Mouse (Mus musculus): Measurements from ENCODE around the gene Mgat3.

Mgat3 gene

DNA sequence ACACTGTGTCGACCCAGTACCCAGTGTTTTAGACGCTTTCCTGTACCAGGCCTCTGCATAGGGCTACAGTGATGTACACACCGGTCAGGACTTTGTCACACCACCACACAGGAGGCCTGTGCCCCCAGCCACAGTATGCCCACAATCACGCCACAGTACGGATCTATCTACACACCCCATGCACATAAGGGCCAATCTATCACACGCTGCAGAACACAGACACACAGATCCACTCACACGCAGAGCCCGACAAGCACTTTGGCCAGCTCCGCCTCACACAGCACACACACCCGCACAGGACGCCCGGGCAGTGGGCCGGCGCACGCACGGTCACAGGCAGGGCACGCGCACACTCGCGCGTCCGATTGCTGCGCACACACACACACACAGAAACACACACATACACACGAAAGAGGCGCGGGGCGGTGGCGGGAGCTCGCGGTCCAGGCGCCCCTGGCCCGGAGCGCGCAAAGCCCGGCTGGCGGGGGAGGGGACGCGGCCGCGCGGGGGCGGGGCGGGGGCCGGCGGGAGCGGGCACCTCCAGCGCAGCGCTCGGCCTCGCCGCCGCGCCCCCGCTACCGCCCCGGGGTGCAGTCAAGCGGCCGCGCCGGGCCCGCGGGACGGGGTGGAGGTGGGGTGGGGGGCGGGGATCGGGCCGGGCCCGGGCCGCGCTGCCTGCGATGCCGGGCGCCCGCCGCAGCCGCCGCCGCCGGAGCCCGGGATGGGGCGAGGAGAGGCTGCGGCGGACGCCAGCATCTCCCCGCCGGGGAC is at the start of gene Mgat3:
Mgat3 (plus strand) TSS at position 721 of the 771 bp plus-strand sequence.
- DNase-seq (ENCODE audit: low spot score), result peak; percentile 65

GRCm38 (mm10) chr15:80124651-80125050 is 48.9 kb upstream of the Mgat3 start:
- no peak for DNase-seq (ENCODE audit: low spot score)

DNA sequence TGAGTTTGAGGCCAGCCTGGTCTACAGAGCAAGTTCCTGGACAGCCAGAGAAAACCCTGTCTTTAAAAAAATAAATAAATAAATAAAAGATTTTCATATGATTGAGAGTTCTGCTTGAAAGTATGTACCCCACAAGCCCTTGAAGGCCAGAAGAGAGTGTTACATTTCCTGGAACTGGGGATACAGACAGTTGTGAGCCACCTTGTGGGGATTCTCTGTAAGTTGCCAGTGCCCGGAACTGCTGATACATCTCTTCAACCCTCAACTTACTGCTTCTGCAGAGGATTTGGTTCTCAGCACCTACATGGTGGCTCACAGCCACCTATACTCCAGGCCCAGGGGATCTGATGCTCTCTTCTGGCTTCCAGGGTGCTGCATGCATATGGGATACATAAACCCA is 46.3 kb upstream of the Mgat3 start:
- DNase-seq (ENCODE audit: low spot score), result no peak

- no peak for DNase-seq (ENCODE audit: low spot score)
Observed at GRCm38 (mm10) chr15:80129982-80130381, 43.5 kb upstream of the Mgat3 start.

DNA sequence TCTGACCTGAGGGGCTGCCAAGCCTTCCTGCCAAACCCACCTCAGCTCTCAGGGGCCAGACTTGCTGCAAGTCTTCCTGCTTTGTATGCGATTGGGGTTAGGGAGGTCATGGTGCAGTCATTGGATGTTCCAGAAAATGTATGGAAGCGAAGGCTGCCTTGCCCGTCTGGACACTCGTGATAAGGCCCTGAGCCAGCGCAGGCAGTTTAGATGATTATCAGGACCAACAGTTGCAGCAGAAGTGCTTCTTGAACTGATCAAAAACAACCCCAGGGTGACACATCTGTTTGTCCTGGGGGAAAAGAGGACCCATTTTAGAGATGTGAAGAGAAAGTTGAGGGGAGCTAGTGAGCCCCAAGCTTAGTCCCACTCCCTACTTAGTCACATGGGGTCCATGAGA is 42.8 kb upstream of the Mgat3 start:
- no peak for DNase-seq (ENCODE audit: low spot score)

DNA sequence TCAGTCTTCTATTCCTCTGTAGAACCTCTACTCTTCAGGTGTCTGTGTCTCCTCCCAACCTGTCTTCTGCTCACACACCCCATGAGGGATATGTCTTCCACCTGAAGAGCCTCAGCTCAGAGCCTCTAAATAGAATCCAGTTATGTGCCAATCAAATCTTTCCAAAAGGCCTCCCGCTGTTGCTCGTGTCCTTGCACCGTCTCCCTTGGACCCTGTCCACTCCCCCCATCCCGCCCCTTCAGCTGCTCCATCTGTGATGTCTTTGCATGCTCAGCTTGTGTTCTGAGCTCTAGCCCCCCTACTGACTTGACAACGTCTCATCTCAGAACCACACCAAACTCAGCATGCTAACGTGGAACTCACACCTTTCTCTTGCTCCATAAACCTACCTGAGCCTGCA is 42.1 kb upstream of the Mgat3 start:
- DNase-seq (ENCODE audit: low spot score), result no peak

DNA sequence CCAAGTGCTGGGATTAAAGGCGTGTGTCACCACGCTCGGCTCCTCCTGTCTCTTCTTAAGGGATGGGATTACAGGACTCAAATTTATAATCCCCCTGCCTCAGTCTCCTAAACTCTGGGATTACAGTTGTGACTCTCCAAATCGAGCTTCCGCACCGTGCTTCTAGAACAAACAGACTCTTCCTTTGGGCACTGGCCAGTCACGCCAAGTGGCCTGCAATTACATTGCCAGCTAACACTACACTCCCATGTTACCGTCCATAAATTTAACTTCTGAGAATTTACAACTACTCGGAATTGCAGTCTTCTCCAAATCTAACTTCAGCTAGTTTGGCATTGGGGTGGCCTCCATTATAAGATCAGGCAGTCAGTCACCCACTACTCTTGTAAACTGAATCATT is 41.1 kb upstream of the Mgat3 start:
- no peak for DNase-seq (ENCODE audit: low spot score)

- peak; percentile 95 for DNase-seq (ENCODE audit: low spot score)
Observed at GRCm38 (mm10) chr15:80132993-80133586, 40.4 kb upstream of the Mgat3 start, which contains the start of gene Tab1. TSS of gene Tab1 (plus strand) at chr15:80133127.

DNA sequence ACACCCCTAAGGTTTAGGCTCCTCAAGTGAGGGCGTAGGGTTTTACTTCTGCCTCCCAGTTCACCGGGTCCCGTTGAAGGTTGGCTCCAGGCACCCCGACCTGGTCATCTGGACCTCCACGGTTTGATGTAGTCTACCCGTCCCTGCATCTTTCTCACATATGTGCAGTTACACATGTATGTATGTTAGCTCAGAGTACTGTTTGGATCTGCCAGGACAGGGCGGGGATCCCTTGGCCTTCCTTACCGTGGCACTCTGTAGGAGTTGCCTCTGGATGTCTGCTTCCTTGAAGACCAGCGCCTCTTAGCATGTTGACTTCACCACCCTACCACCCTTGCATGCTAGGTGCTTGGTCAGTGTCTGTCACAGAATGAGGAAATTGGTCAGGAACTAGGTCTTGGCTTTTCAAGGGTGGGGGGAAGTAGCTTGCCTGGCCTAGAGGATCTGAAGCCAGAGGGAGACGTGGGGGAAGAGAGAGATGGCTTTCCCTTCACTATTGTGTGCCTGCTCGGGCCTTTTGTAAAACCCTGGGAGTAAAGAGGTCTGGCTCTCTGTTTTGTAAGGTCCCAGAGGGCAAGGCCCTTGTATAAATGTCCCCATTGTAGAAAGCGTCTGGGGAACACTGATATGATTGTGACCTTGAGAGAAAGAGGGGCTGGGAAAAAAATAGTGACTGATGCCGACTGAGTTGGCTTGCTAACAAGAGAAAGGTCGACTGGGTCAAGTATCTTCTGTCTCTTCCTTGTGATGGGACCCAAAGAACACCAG is 39.7 kb upstream of the Mgat3 start:
- DNase-seq (ENCODE audit: low spot score), result no peak

- DNase-seq (ENCODE audit: low spot score), result no peak
Observed at GRCm38 (mm10) chr15:80134450-80134847, 39.1 kb upstream of the Mgat3 start.

DNA sequence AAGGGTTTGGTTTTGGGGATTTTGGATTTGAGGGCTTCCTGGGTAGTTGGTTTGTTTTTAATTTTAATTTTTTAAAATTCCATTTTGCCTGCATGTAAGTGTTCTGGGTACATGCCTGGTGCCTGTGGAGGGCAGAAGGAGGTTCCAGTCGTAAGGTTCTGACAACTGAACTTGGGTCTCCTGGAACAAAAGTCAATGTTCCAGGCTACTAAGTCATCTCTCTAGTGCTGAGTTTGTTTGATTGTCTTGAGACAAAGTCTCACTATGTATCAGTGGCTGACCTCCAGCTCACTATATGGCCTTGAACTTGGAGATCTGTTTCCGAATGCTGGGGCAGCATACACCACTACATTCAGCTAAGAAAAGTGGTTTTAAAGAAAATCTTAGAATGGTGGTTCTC is 38.0 kb upstream of the Mgat3 start:
- DNase-seq (ENCODE audit: low spot score), result no peak

DNA sequence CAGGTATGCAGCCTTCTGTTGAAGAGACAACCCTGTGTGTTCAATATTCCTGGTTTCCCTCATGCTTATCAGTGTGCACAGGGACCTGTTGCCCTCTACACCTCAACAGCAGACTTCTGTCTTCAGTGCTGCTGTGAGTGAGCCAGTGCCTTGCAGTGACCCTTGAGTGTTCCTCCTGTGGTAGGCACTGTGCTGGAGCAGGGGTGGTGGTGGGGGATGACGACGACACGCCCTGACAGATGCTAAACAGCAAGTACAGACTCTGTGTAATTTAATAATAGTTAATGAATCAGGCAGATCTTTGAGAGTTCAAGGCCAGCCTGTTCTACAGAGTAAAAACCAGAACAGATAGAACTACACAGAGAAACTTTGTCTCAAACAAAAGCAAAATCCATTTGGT is 36.9 kb upstream of the Mgat3 start:
- no peak for DNase-seq (ENCODE audit: low spot score)

DNA sequence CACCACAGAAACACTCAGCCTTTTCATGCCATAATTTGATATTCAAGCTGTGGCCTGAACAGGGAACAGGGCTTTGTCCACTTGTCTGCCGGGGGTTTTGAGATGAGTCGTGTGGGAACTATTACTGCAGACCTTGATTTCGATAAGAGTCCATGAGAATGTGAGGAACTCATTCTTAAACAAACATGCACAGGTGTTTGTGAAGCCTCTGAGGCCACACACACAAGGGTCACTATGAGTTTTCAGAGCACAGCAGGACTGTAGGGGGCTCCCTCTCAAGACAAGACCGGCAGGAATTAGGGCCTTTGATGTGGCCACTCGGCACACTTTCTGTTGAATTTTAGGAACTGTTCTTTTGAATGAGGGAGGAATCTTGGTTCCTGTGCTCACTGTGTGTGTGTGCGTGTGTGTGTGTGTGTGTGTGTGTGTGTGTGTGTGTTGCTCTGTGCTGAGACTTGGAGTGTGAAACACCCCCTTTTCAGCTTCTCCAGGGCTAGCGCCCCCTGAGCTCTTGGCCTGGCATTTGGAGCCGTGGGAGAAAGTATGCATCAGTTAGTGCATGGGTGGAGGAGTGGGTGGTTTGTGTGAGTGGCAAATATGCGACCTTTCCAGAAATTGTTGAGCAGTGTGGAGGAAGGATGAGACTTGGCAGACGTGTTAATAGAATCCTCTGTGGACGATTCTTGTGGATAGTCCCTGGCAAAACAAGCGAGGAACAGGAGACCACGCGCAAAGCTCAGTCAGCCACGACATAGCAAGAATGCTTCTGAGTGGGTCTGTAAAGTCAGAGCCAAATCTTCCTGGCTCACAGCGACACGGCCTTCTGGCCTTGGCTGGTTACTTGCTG is 35.4 kb upstream of the Mgat3 start:
- no peak for DNase-seq (ENCODE audit: low spot score)

DNA sequence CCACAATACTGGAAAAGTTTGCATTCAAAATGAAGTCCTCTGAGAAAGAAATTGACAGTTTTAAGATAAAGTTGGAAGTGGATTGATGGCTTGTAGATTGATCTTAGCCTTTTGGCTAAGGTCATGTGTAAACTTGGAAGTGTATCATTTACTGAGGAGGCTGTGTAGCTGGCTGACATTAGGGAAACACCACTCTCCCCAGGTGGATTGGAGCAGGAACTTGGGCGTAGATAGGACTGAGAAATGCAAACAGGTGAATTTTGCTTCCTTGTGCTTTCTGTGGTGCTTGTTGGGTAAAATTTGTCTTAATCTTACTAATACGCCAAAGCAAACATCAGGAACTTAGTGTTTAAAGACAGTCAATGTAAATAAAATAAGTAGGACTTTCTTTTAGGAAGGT is 33.2 kb upstream of the Mgat3 start:
- DNase-seq (ENCODE audit: low spot score), result no peak

GRCm38 (mm10) chr15:80140878-80141277 is 32.6 kb upstream of the Mgat3 start:
- no peak for DNase-seq (ENCODE audit: low spot score)

DNA sequence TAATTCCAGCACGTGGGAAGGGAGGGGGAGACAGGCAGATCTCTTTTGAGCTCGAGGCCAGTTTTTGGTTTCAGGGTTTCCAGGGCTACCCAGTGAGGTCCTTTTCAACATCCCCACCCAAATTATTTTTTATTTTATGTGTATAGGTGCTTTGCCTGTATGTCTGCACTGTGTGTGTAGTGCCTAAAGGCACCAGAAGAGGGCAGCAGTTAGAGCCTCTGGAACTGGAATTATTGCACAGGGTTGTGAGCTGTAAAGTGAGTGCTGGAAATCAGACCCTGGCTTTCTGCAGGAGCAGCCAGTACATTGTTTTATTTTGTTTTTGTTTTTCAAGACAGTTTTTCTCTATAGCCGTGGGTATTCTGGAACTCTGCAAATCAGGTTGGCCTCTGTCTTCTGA is 31.4 kb upstream of the Mgat3 start:
- no peak for DNase-seq (ENCODE audit: low spot score)

GRCm38 (mm10) chr15:80143760-80144159 is 29.8 kb upstream of the Mgat3 start:
- DNase-seq (ENCODE audit: low spot score), result no peak

DNA sequence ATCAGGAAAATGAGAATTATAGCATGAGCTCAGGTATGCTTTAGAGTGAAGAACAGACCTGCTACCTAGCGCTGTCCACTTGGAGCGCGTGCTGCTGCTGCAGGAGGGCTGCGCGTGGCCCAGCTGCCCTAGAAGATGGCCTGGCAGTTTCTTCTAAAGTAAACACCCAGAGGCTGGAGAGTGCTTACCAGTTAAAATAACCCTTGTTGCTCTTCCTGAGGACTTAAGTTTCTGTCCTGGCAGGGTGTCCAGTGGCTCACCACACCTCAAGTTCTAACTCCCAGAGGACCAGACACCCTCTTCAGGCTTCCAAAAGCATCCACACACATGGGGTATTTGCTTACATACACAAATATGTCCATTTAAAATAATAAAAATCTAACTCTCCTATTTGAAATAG is 28.1 kb upstream of the Mgat3 start:
- no peak for DNase-seq (ENCODE audit: low spot score)

- no peak for DNase-seq (ENCODE audit: low spot score)
Observed at GRCm38 (mm10) chr15:80146153-80146552, 27.4 kb upstream of the Mgat3 start.

GRCm38 (mm10) chr15:80147090-80147489 is 26.4 kb upstream of the Mgat3 start:
- DNase-seq (ENCODE audit: low spot score), result no peak

DNA sequence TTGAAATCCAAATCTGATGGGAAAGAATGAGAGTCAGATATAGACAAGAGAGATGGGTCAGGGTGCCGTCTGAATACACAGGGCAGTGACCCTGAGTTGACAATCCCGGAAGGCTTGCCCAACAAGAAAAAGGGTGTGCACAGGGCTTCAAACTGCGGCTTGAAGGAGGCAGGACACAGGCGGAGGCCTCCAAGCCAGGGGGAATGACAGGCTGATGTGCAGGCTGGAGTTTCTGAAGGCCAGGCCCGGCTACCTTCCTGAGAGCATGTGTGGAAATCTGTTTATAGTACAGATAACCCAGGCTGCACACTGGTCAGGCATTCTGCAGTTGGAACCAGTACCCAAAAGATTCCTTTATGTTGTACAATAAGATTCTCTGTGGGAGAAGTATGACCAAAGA is 26.0 kb upstream of the Mgat3 start:
- DNase-seq (ENCODE audit: low spot score), result no peak

DNA sequence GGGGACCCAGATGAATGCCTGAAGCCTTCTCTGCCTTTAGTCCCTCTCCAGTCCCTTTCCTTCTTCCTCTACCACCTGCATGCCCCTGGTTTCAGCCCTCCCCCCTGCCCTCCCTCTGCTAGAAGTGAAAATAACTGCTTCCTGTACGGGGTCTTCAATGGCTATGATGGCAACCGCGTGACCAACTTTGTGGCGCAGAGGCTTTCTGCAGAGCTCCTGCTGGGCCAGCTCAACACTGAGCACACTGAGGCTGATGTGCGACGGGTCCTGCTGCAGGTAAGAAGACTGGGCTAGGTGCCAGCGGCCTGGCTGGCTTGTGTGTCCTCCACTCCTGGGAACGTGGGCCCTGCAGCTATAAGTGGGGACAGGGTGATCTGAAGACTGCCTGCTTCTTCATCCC is 25.0 kb upstream of the Mgat3 start:
- no peak for DNase-seq (ENCODE audit: low spot score)

Data from testis, postnatal 10 days (tissue).